Mouse (Mus musculus) thymus, postnatal 0 days (tissue): ENCODE results near the gene Iqgap3. TPM values are rescaled to one million over a fixed set of nuclear protein-coding genes. Genes with fewer than 3 reads are reported as not detected.

Source experiments
- DNase-seq: peaks from one replicate; pipeline ENCODE4 v3.0.0-alpha.2; 2015; ENCODE audit warnings: low spot score
- polyA plus RNA-seq: library from polyadenylated mRNA; unstranded; fragments of >200 nt; fragmentation: Nextera tagmentation; extraction: Ambion mirVana; gene quantifications from 2 replicates; pipeline ENCODE4 v1.2.1, GENCODE M21; 2015

Iqgap3 gene
- polyA plus RNA-seq: 5.8 and 6.1 TPM in 2 replicates

DNA sequence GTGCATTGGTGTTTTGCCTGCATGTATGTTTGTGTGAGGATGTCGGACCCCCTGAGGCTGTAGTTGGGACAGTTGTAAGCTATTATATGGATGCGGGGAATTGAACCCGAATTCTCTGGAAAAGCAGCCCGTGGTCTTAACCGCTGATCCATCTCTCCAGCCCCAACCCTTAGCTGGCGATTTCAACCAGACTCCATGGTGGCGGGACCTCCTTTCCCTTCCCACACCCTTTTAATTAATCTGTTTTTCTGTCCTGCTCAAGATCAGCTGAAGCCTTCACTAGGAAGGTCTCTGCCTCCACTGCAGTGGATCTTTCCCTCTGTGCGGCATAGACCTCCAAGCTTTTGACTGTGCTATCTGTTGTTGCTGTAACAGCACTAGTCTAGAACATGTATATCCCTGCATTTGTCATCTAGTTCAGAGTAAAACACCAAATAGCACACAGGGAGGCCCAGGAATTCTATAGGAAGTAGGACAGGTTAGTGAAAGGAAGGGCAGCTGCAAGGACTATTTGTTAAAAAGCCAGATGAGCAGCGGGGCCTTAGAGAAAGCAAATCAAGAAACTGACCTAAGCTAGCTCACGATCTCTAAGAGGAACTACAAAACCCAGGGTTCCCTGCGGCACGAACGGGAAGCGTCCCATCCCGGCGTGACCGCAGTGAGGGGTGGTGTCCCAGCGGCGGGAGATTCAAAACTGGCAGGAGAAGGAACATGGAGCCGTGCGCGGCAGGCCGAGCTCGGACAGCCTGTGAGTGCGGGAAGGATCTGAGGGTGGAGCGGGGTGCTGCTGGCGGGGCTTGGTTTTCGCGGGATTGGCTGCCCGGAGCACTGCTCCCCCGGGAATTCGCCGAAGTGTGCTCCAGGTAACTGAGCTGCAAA, at the start of gene Iqgap3:
Gene Iqgap3 (plus strand): TSS at position 627 of the 879 bp plus-strand sequence.
- DNase-seq: peak; percentile 88

- DNase-seq: no peak
Measured at GRCm38 (mm10) chr3:88033506-88033905, 48.3 kb upstream of the Iqgap3 start.

DNA sequence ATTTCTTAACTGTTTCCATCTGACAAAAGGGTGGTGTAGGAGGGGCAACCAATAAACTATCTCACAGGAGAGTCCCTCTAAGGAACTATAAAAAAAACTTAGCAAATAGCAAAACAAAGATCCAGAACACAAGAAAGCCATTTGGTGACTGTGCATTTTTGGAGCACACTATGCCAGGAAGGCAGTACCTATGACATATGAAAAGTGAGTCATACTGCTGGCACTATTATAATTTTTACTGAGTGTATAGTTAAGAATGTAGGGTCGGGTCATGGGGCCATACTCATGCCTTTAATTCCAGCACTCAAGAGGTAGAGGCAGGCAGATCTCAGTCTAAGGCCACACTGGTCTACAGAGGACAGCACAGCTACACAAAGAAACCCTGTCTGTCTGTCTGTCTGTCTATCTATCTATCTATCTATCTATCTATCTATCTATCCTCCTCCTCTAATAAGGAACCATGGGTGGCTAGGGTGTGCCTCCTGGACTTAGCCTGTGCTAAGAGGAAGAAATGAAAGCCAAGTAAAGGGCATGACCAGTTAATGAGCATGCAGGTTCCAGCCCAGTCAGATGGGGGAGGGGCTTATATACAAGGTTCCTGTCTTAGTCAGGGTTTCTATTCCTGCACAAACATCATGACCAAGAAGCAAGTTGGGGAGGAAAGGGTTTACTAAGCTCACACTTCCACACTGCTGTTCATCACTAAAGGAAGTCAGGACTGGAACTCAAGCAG, 46.0 kb upstream of the Iqgap3 start:
- DNase-seq: no peak

- DNase-seq: peak; percentile 96
Measured at GRCm38 (mm10) chr3:88042661-88043421, 38.9 kb upstream of the Iqgap3 start, which contains the start of gene Gpatch4. TSS of gene Gpatch4 (plus strand) at chr3:88043108.

GRCm38 (mm10) chr3:88049532-88049931, 32.2 kb upstream of the Iqgap3 start:
- DNase-seq: no peak

DNA sequence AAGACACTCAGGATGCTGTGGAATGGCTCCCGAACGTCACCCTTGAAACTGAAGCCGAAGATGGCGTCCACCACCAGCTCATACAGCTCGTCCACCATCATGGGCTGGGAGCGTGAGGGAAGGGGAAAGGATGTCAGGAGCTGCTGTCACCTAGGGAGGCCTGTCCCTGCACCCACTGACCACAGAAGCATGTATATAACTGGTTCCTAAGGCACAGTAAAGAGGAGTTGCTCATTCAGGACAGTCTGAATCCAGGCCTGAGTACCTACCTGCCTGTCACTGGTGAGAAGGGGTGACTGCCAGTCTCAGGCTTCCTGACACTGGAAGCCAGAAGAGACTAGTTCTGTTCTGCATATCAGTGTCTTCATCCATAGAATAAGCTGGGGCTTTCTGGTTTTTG, 24.7 kb upstream of the Iqgap3 start:
- DNase-seq: no peak

DNA sequence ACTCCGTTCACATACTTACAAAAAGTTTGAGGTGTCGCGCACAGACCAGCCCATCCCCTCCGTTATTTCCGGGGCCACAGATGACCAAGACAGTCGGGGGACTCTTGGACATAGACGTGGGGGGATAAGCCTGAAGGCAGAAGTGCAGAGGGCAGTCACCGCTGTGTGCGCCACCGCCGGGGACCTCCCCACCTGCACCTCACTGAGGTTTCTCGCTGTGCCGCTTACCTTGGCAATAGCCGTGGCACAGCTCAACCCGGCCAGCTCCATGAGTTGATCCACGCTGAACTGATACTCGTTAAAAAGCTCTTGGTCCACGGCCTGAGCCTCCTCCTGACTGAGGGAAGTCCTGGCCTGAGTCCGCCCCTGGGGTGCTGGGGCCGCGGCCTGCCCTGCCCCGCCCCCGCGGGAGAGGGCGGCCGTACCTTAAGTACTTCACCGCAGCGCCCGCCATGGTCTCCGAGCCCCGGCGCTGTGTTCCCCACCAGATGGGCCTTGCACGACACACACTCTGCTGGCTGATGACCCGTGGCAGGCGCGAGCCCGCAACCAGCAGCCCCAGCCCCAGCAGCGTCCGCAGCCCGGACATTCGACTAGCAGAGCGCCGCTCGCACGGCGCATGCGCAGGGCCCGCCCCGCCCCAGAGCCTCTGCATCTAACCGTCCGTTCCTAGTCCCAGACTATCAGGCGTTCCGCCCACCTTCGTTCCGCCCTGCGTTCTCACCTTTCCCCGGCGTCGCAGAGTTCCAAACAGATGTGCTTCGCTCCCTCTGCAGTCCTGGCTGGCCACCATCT, 23.7 kb upstream of the Iqgap3 start, which contains the start of gene Naxe:
Gene Naxe (minus strand): TSS at position 594 of the 795 bp plus-strand sequence.
- DNase-seq: peak; percentile 86

- no peak for DNase-seq
Measured at GRCm38 (mm10) chr3:88068386-88068785, 13.4 kb upstream of the Iqgap3 start.

- DNase-seq: peak; percentile 76
Measured at GRCm38 (mm10) chr3:88071783-88072182, 10.0 kb upstream of the Iqgap3 start.

DNA sequence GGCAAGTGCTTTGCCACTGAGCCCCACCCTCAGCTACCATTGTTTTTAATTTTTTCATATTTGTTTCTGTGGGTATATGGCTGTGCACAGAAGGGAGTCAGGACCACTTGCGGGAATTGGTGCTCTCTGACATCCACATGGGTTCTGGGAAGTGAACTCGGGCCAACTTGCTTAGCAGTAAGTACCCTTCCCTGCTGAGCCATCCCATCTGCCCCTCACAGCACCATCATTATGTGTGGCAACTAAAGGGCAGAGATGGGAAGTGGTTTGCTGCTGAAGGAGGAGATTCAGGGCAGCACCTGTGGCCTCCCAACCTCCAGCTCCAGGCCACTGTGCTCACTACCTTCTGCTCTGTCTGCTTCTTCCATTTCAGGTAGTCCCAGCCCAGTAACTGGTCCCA, 8.1 kb upstream of the Iqgap3 start:
- no peak for DNase-seq

DNA sequence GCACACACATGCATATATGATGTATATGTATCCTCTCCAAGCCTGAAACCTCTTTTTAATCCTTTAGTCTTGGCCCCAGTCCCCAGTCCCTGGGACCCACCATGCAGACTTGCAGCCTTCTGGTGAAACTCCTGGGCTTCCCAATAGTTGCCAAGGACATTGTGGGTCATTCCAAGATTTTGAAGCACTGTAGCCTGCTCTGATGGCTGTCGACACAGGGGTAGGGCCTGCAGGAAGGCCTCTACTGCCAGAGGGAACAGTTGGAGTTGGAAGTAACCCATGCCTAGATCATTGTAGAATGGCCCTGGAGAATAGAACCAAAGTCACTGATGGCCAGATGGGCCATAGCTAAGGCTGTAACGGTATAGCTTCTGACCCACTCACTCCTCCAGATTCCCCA, 7.4 kb upstream of the Iqgap3 start:
- DNase-seq: no peak

DNA sequence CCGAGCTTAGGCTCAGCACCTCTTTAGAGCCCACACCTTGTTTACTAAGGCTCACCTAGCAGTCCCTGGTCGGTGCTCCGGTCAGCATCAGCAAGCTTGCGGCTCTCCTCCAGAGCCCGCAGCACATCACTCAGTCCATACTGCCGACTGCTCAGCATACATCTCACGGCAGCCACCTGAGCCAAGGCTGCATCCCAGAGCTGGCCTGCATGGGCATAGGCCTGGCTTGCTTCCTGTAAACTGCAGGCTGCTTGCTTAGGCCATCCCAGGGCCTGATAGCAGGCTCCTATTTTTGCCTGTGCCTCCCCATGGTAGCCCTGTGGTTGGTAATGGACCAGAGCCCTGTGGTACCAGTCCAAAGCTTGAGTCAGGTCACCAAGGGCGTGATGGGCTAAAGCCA, 7.0 kb upstream of the Iqgap3 start:
- DNase-seq: no peak

- DNase-seq: no peak
Measured at GRCm38 (mm10) chr3:88077441-88077840, 4.3 kb upstream of the Iqgap3 start.

- no peak for DNase-seq
Measured at GRCm38 (mm10) chr3:88078204-88078603, 3.6 kb upstream of the Iqgap3 start, which contains the start of gene Ttc24. TSS of gene Ttc24 (minus strand) at chr3:88078304.

- DNase-seq: no peak
Measured at GRCm38 (mm10) chr3:88082224-88082618, 450 bp downstream of the Iqgap3 start.

- DNase-seq: no peak
Measured at GRCm38 (mm10) chr3:88082663-88083062, 892 bp downstream of the Iqgap3 start.

DNA sequence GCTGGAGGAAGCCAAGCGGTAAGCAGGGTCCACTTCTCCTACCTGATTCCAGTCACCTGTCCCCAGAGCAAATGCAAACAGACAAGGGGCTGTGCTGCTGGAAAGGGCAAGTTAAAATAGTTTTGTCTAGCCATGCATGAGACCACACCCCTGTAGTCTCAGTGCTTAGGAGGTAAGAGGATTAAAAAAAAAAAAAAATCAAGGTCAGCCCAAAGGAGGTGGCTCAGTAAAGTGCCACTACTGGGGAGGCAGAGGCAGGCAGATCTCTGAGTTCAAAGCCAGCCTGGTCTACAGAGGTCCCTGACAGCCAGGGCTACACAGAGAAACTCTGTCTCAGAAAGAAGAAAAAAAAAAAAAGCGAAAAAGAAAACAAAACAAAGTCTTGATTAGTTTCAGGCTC, 2.2 kb downstream of the Iqgap3 start:
- DNase-seq: no peak

DNA sequence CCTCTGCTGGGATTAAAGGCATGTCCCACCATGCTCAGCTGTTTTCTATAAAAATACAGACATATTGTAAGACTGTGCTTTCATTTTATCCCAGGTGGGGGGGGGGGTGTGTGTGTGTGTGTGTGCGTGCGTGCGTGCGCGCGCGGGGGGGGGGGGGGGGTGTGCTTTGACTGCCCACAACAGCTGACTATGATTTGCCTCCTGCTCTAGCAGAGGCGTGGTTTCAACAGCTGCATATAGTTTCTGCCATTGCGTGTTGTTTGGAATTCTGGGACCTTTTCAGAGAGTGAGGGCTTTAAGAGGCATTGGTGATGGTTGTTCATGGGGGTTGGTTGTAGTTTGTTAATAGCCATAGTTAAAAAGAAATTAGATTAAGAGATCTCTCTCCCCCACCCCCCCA, 3.7 kb downstream of the Iqgap3 start:
- no peak for DNase-seq

DNA sequence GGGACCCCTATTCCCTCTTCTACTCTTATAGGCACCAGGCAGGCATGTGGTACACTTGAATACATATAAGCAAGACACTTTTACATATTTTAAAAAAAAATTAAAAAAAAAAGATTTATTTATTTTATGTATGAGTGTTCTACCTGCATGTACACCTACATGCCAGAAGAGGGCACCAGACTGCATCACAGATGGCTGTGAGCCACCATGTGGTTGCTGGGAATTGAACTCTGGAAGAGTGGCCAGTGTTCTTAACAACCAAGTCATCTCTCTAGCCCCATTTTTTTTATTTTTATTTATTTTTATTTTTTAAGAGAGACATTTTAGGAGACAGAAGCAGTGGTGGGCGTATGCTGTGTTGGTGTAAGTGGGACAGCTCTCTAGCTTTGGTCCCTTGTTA, 5.9 kb downstream of the Iqgap3 start:
- peak; percentile 59 for DNase-seq

DNA sequence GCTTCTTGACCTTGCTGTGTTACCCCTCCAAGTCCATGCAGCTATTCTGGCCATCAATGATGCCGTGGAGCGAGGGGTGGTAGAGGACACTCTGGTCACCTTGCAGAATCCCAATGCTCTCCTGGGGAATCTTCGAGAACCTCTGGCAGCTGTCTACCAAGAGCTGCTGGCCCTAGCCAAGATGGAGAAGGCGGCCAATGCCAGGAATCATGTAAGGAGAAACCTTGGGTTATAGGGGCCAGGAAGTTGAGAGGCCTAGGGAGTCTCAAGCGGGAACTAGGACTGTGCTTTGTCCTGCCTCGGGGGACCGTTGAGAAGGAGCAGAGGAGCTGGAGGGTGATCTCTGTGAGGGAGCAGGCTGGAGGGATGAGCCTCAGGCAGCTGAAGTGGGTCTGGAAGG, 8.3 kb downstream of the Iqgap3 start:
- no peak for DNase-seq

DNA sequence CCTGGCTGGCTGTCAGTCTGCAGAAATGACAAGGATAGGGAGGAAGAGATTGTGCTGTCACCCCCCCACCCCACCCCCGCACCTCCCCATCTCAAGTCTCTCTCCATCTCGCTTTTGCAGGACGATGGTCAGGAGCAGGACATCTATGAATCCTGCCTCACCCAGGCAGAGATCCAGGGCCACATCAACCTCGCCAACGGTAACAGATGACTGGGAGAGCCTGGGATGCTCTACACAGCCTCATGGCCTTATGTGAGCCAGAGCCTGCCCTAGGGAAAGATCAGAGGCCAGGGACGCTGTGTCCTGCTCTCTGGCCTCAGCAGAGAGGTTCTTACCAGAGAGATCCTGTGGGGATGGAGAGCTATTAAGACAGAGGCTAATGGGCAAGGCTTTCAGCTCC, 8.8 kb downstream of the Iqgap3 start:
- DNase-seq: no peak
